Mouse (Mus musculus): ENCODE measurements around the gene Pla2g4c. TPM values are rescaled to one million over a fixed set of nuclear protein-coding genes. Genes with fewer than 3 reads are reported as not detected.

Gene Pla2g4c
- polyA plus RNA-seq, 1 experiment from 2014 or later: 1.7 TPM

Other genes with a start within 250 kb of the Pla2g4c start
- not detected in 2 replicates for gene Vmn1r85, start 229.5 kb upstream of the Pla2g4c start, polyA plus RNA-seq (2016; fragmentation: Nextera tagmentation; extraction: Ambion mirVana)
- gene Vmn1r86, start 204.7 kb upstream of the Pla2g4c start, polyA plus RNA-seq (2016; fragmentation: Nextera tagmentation; extraction: Ambion mirVana): not detected in 2 replicates
- gene Vmn1r87, start 184.5 kb upstream of the Pla2g4c start, polyA plus RNA-seq (2016; fragmentation: Nextera tagmentation; extraction: Ambion mirVana): not detected in 2 replicates
- 0.03 TPM in 1 of 2 replicates, not detected in the other for gene Vmn1r88, start 165.1 kb upstream of the Pla2g4c start, polyA plus RNA-seq (2016; fragmentation: Nextera tagmentation; extraction: Ambion mirVana)
- gene Vmn1r89, start 111.6 kb upstream of the Pla2g4c start, polyA plus RNA-seq (2016; fragmentation: Nextera tagmentation; extraction: Ambion mirVana): not detected in 2 replicates
- 137 and 140 TPM in 2 replicates for gene Lig1, start 47.4 kb upstream of the Pla2g4c start, polyA plus RNA-seq (2016; fragmentation: Nextera tagmentation; extraction: Ambion mirVana)
- 15.8 and 19.0 TPM in 2 replicates for gene Zswim9, start 45.9 kb upstream of the Pla2g4c start, polyA plus RNA-seq (2016; fragmentation: Nextera tagmentation; extraction: Ambion mirVana)
- gene Cabp5, start 73.5 kb downstream of the Pla2g4c start, polyA plus RNA-seq (2016; fragmentation: Nextera tagmentation; extraction: Ambion mirVana): 0.14 TPM in 1 of 2 replicates, not detected in the other
- gene Bsph1, start 126.2 kb downstream of the Pla2g4c start, polyA plus RNA-seq (2016; fragmentation: Nextera tagmentation; extraction: Ambion mirVana): not detected in 2 replicates
- not detected in 2 replicates for gene Bsph2, start 246.4 kb downstream of the Pla2g4c start, polyA plus RNA-seq (2016; fragmentation: Nextera tagmentation; extraction: Ambion mirVana)

Data from forebrain, embryonic 12.5 days (tissue).